ENCODE assay signal across 13 mouse cellular contexts in the genomic region with DNA sequence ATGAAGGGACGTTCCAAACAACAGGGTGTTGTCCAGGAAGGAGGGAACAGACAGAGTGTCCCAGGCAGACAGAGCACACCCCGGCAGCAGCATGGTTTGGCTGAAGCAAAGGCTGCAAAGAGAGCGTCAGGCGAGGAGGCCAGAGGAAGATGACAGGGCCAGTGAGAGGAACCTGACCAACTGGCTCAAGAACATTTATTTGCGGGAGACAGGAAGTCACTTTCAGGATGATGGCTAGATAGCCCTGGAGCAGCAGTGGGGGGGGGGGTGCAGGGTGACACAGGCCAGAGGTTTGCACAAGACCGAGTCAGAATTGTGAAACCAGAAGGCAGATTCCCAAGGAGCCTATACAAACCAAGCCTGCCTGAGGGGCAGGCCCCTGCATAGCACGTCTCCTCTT. TPM values are rescaled to one million over a fixed set of nuclear protein-coding genes. Genes with fewer than 3 reads are reported as not detected.
DNase-seq lines count a peak whose midpoint lies in the region; ATAC-seq lines count a peak whose summit lies in the region.
"Had no signal": no experiment of that assay in that cellular context is flagged by ENCODE, and none has a peak within 500 bp of the region (broad histone marks: within the 10 kb centered on the region; RNA-seq: fewer than 3 reads in every experiment).

No protein-coding gene starts in this region.

- no peak overlapping the region for H3K4me2 ChIP-seq in liver, embryonic 12.5 days
- H3K4me2 ChIP-seq in neural tube, embryonic 15.5 days = no peak overlapping the region
- H3K4me2 ChIP-seq: intestine, embryonic 15.5 days had no signal

- H3K4me1 ChIP-seq in liver, embryonic 12.5 days = peaks cover 24% of the 10 kb centered on the region
- peaks cover 12% of the 10 kb centered on the region for H3K4me1 ChIP-seq in neural tube, embryonic 15.5 days

- H3K4me3 ChIP-seq in liver, embryonic 12.5 days = no peak overlapping the region
- H3K4me3 ChIP-seq in macrophage (ENCODE audit: inconsistent target) = no peak overlapping the region
- no peak overlapping the region for H3K4me3 ChIP-seq in neural tube, embryonic 15.5 days (replicated peaks)
- H3K4me3 ChIP-seq: erythroblast, embryonic 14.5 days; intestine, embryonic 15.5 days had no signal

- H3K79me2 ChIP-seq in macrophage (ENCODE audit: inconsistent target) = no peaks in the 10 kb centered on the region; the same call in 1 of the 2 replicates

- no peaks in the 10 kb centered on the region for H3K9me3 ChIP-seq in liver, embryonic 12.5 days (replicated peaks)
- H3K9me3 ChIP-seq in neural tube, embryonic 15.5 days (replicated peaks) = no peaks in the 10 kb centered on the region
- H3K9me3 ChIP-seq: intestine, embryonic 15.5 days had no signal

- ATAC-seq in liver, embryonic 12.5 days = no peak
- peak; percentile 52 for ATAC-seq in granulocyte monocyte progenitor cell, adult 5-6 weeks (replicated peaks; ENCODE audit: poor library complexity, severe bottlenecking)
- no peak for ATAC-seq in inflammation-experienced regulatory T-cells, adult 6 months
- no peak for ATAC-seq in neural tube, embryonic 15.5 days (ENCODE audit: low FRiP score)
- ATAC-seq: intestine, embryonic 15.5 days had no signal

- H3K27me3 ChIP-seq in liver, embryonic 12.5 days (replicated peaks) = no peaks in the 10 kb centered on the region
- H3K27me3 ChIP-seq in neural tube, embryonic 15.5 days (replicated peaks) = no peaks in the 10 kb centered on the region
- H3K27me3 ChIP-seq: intestine, embryonic 15.5 days had no signal

- H3K9ac ChIP-seq in liver, embryonic 12.5 days = no peak overlapping the region
- H3K9ac ChIP-seq in neural tube, embryonic 15.5 days (replicated peaks) = no peak overlapping the region
- H3K9ac ChIP-seq: intestine, embryonic 15.5 days had no signal

- peak; percentile 27 for DNase-seq in liver
- DNase-seq in NIH3T3 (ENCODE audit: low read depth) = peak; percentile 66
- DNase-seq in thymus, postnatal 36 days = no peak
- DNase-seq: adrenal gland, postnatal 36 days; cerebellum, adult 2 months; retina, postnatal 1 day had no signal

- no peak overlapping the region for H3K27ac ChIP-seq in liver, embryonic 12.5 days
- peak overlapping the region; percentile 63 for H3K27ac ChIP-seq in macrophage
- H3K27ac ChIP-seq in neural tube, embryonic 15.5 days (replicated peaks) = no peak overlapping the region
- H3K27ac ChIP-seq: intestine, embryonic 15.5 days had no signal

- WGBS in liver, embryonic 12.5 days (ENCODE audit: insufficient replicate concordance) = 34% methylated on average over 7 of the region's 7 CpGs
- WGBS in macrophage (ENCODE audit: missing documents) = 4% methylated on average over 7 of the region's 7 CpGs
- 63% methylated on average over 7 of the region's 7 CpGs for WGBS in neural tube, embryonic 15.5 days

- no peaks in the 10 kb centered on the region for H3K36me3 ChIP-seq in liver, embryonic 12.5 days
- no peaks in the 10 kb centered on the region for H3K36me3 ChIP-seq in macrophage (ENCODE audit: inconsistent target)
- H3K36me3 ChIP-seq in neural tube, embryonic 15.5 days = no peaks in the 10 kb centered on the region
- H3K36me3 ChIP-seq: intestine, embryonic 15.5 days had no signal

RNA-seq across cellular contexts. Expression of a gene that starts 5.1 kb away (rescaled TPM):
- 13.5 and 15.1 TPM in 2 replicates for polyA plus RNA-seq in liver, embryonic 12.5 days (2016; fragmentation: Nextera tagmentation; extraction: Ambion mirVana)
- total RNA-seq in granulocyte monocyte progenitor cell, adult 5-6 weeks (2014; fragmentation: Nextera tagmentation) = 25.7 and 31.0 TPM in 2 replicates
- total RNA-seq in granulocyte monocyte progenitor cell, adult 5-6 weeks (2017) = 26.8 and 38.7 TPM in 2 replicates
- total RNA-seq in macrophage (2018; cell fraction: chromatin; rRNA removed) = 100 to 1,000 TPM in 25 of 26 experiments, 10 to 100 TPM in 1; 50.7 to 434 (median 284) TPM
- 10 to 100 TPM; 34.5 to 59.0 (median 45.3) TPM for total RNA-seq in macrophage (2018; cell fraction: cytosol; rRNA removed)
- total RNA-seq in macrophage (2018; cell fraction: nucleus; rRNA removed) = 100 to 1,000 TPM in 23 of 26 experiments, 10 to 100 TPM in 3; 61.5 to 335 (median 157) TPM
- 29.6 to 32.2 TPM (median 30.1 TPM) in 3 replicates for polyA plus RNA-seq in macrophage (2018)
- polyA plus RNA-seq in inflammation-experienced regulatory T-cells, adult 6 months (2017; shearing (Covaris generic)) = 1 to 10 TPM; 5.7 to 9.7 (median 7.0) TPM
- 15.6 and 17.3 TPM in 2 replicates for polyA plus RNA-seq in neural tube, embryonic 15.5 days (2015; fragmentation: Nextera tagmentation; extraction: Ambion mirVana)

RNA-seq across cellular contexts. Expression of a gene that starts 36.5 kb away (rescaled TPM):
- 57.5 and 59.3 TPM in 2 replicates for polyA plus RNA-seq in liver, embryonic 12.5 days (2016; fragmentation: Nextera tagmentation; extraction: Ambion mirVana)
- total RNA-seq in granulocyte monocyte progenitor cell, adult 5-6 weeks (2014; fragmentation: Nextera tagmentation) = 9.6 and 13.9 TPM in 2 replicates
- 6.7 and 7.9 TPM in 2 replicates for total RNA-seq in granulocyte monocyte progenitor cell, adult 5-6 weeks (2017)
- 1 to 10 TPM in 1 of 26 experiments, under 1 TPM in 3, not detected in 22; 0.38 to 1.5 (median 0.58) TPM for total RNA-seq in macrophage (2018; cell fraction: chromatin; rRNA removed)
- under 1 TPM; 0.24 to 0.88 (median 0.48) TPM for total RNA-seq in macrophage (2018; cell fraction: cytosol; rRNA removed)
- total RNA-seq in macrophage (2018; cell fraction: nucleus; rRNA removed) = 1 to 10 TPM in 2 of 26 experiments, under 1 TPM in 15, not detected in 9; 0.22 to 1.0 (median 0.56) TPM
- 0.22 to 0.55 TPM (median 0.42 TPM) in 3 replicates for polyA plus RNA-seq in macrophage (2018)
- polyA plus RNA-seq in inflammation-experienced regulatory T-cells, adult 6 months (2017; shearing (Covaris generic)) = 1 to 10 TPM in 1 of 3 experiments, under 1 TPM in 2; 0.54 to 1.8 (median 0.91) TPM
- 23.1 and 24.9 TPM in 2 replicates for polyA plus RNA-seq in neural tube, embryonic 15.5 days (2015; fragmentation: Nextera tagmentation; extraction: Ambion mirVana)

Comparison
In these comparisons a context has a peak if more than half of its experiments do, and no peak if none do; other contexts are left out.
1. DNase-seq: peak in liver (single experiment) and NIH3T3 (single experiment); none in thymus, postnatal 36 days (0 of 2).